Mouse (Mus musculus): ENCODE results near the gene Tmem123. TPM values are rescaled to one million over a fixed set of nuclear protein-coding genes. Genes with fewer than 3 reads are reported as not detected.

Tmem123 gene
- polyA plus RNA-seq, 1 experiment, result 128 TPM

GRCm38 (mm10) chr9:7772773-7773454 lies 9.1 kb downstream of the Tmem123 start:
- H3K27me3 ChIP-seq (ENCODE audit: control insufficient read depth, insufficient read depth, low read length), result no peaks in the 10 kb centered on the region
- TF ChIP-seq POLR2A (IDR thresholded peaks at IDR 0.05; ENCODE audit: control insufficient read depth, extremely low read depth, insufficient read depth, low read length, poor library complexity) (no peak), CTCF (IDR thresholded peaks at IDR 0.05; ENCODE audit: borderline replicate concordance, control insufficient read depth, extremely low read depth, insufficient read depth, low read length, poor library complexity) (no peak)
- no peak overlapping the region for H3K4me3 ChIP-seq (ENCODE audit: control insufficient read depth, insufficient read depth, low read length)
- peak overlapping the region; percentile 9; the same call in 1 of the 2 replicates for H3K27ac ChIP-seq (ENCODE audit: control insufficient read depth, insufficient read depth, low read length)
- peaks cover 30% of the 10 kb centered on the region for H3K4me1 ChIP-seq (replicated peaks; ENCODE audit: control insufficient read depth, insufficient read depth, low read length)
- peaks cover 16% of the 10 kb centered on the region for H3K36me3 ChIP-seq (ENCODE audit: control insufficient read depth, insufficient read depth, low read length)
- 93% methylated on average over 4 of the region's 4 CpGs for WGBS
- DNase-seq, result no peak

DNA sequence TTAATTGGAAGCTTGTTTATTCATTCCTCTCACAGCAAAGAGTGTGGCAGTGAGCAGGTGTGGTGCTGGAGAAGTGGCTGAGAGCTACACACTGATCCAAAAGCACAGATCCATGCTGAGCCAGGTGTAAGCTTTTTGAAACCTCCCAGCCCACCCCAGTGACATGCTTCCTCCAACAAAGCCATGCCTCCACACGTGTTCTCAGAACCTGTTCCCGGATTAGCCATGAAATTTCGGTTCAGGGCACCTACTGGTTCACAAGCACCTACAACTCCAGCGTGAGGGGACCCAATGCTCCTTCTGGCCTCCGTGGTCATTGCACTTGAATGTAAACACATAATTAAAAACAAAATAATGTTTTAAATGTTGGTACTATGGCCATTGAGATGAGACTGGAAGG lies 9.8 kb downstream of the Tmem123 start:
- H3K4me3 ChIP-seq (ENCODE audit: control insufficient read depth, insufficient read depth, low read length), result no peak overlapping the region
- WGBS, result 93% methylated on average over 5 of the region's 5 CpGs
- H3K27me3 ChIP-seq (ENCODE audit: control insufficient read depth, insufficient read depth, low read length), result no peaks in the 10 kb centered on the region
- peaks cover 33% of the 10 kb centered on the region for H3K4me1 ChIP-seq (replicated peaks; ENCODE audit: control insufficient read depth, insufficient read depth, low read length)
- peaks cover 13% of the 10 kb centered on the region for H3K36me3 ChIP-seq (ENCODE audit: control insufficient read depth, insufficient read depth, low read length)
- DNase-seq, result no peak
- no peak for TF ChIP-seq POLR2A (IDR thresholded peaks at IDR 0.05; ENCODE audit: control insufficient read depth, extremely low read depth, insufficient read depth, low read length, poor library complexity)
- no peak for TF ChIP-seq CTCF (IDR thresholded peaks at IDR 0.05; ENCODE audit: borderline replicate concordance, control insufficient read depth, extremely low read depth, insufficient read depth, low read length, poor library complexity)
- peak overlapping the region; percentile 73; the same call in 1 of the 2 replicates for H3K27ac ChIP-seq (ENCODE audit: control insufficient read depth, insufficient read depth, low read length)

- Histone ChIP-seq H3K27me3 (ENCODE audit: control insufficient read depth, insufficient read depth, low read length) (no peaks in the 10 kb centered on the region), H3K36me3 (ENCODE audit: control insufficient read depth, insufficient read depth, low read length) (peaks cover 8% of the 10 kb centered on the region; the same call in 1 of the 2 replicates), H3K4me3 (ENCODE audit: control insufficient read depth, insufficient read depth, low read length) (no peak overlapping the region), H3K4me1 (replicated peaks; ENCODE audit: control insufficient read depth, insufficient read depth, low read length) (peaks cover 38% of the 10 kb centered on the region), H3K27ac (ENCODE audit: control insufficient read depth, insufficient read depth, low read length) (peak overlapping the region; percentile 47)
- no peak for TF ChIP-seq CTCF (IDR thresholded peaks at IDR 0.05; ENCODE audit: borderline replicate concordance, control insufficient read depth, extremely low read depth, insufficient read depth, low read length, poor library complexity)
- no peak for TF ChIP-seq POLR2A (IDR thresholded peaks at IDR 0.05; ENCODE audit: control insufficient read depth, extremely low read depth, insufficient read depth, low read length, poor library complexity)
- no peak for DNase-seq
- 58% methylated on average over 10 of the region's 10 CpGs for WGBS
Measured at GRCm38 (mm10) chr9:7774538-7774937, 10.7 kb downstream of the Tmem123 start.

- Histone ChIP-seq H3K36me3 (ENCODE audit: control insufficient read depth, insufficient read depth, low read length) (peaks cover 3% of the 10 kb centered on the region; the same call in 1 of the 2 replicates), H3K4me1 (replicated peaks; ENCODE audit: control insufficient read depth, insufficient read depth, low read length) (peaks cover 42% of the 10 kb centered on the region), H3K4me3 (ENCODE audit: control insufficient read depth, insufficient read depth, low read length) (no peak overlapping the region), H3K27me3 (ENCODE audit: control insufficient read depth, insufficient read depth, low read length) (no peaks in the 10 kb centered on the region), H3K27ac (ENCODE audit: control insufficient read depth, insufficient read depth, low read length) (no peak overlapping the region)
- no peak for TF ChIP-seq POLR2A (IDR thresholded peaks at IDR 0.05; ENCODE audit: control insufficient read depth, extremely low read depth, insufficient read depth, low read length, poor library complexity)
- no peak for TF ChIP-seq CTCF (IDR thresholded peaks at IDR 0.05; ENCODE audit: borderline replicate concordance, control insufficient read depth, extremely low read depth, insufficient read depth, low read length, poor library complexity)
- WGBS, result 72% methylated on average over 2 of the region's 2 CpGs
- DNase-seq, result no peak
Measured at GRCm38 (mm10) chr9:7775011-7775410, 11.2 kb downstream of the Tmem123 start.

DNA sequence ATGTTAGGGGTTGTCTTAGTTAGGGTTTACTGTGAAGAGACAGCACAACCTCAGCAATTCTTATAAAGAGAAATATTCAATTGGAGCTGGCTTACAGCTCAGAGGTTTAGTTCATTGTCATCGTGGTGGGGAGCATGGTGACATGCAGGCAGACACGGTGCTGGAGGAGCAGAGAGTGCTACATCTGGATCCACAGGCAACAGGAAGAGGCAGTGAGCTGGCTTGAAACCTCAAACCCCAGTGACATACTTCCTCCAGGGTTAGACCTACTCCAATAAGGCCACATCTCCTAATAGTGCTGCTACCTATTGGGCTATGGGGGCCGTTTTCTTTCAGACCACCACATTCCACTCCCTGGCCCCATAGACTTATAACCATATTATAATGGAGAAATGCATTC lies 12.1 kb downstream of the Tmem123 start:
- Histone ChIP-seq H3K4me3 (ENCODE audit: control insufficient read depth, insufficient read depth, low read length) (no peak overlapping the region), H3K27me3 (ENCODE audit: control insufficient read depth, insufficient read depth, low read length) (no peaks in the 10 kb centered on the region), H3K4me1 (replicated peaks; ENCODE audit: control insufficient read depth, insufficient read depth, low read length) (peaks cover 44% of the 10 kb centered on the region), H3K27ac (ENCODE audit: control insufficient read depth, insufficient read depth, low read length) (peak overlapping the region; percentile 75), H3K36me3 (ENCODE audit: control insufficient read depth, insufficient read depth, low read length) (no peaks in the 10 kb centered on the region)
- no peak for TF ChIP-seq CTCF (IDR thresholded peaks at IDR 0.05; ENCODE audit: borderline replicate concordance, control insufficient read depth, extremely low read depth, insufficient read depth, low read length, poor library complexity)
- TF ChIP-seq POLR2A (IDR thresholded peaks at IDR 0.05; ENCODE audit: control insufficient read depth, extremely low read depth, insufficient read depth, low read length, poor library complexity), result no peak
- 6% methylated on average over 3 of the region's 3 CpGs for WGBS
- peak; percentile 44 for DNase-seq

DNA sequence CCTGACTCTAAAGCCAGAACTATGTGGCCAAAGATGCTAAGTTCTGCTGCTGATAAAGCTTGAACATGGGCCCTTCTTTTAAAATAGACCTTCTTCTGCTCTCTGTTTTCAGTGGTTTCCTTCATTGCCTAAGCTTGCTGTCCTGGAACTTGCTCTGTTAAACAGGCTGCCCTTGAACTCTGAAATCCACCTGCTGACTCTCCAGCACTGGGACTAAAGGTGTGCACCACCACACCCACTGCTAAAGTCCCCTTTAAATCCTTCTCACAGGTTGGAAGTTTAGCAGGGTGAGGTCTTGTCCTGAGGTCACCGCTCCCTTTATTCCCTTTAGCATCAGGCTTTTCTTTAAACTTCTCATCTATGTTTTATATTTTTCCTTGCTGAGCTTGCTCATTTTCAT lies 13.1 kb downstream of the Tmem123 start:
- H3K27ac ChIP-seq (ENCODE audit: control insufficient read depth, insufficient read depth, low read length), result no peak overlapping the region
- H3K27me3 ChIP-seq (ENCODE audit: control insufficient read depth, insufficient read depth, low read length), result no peaks in the 10 kb centered on the region
- H3K4me3 ChIP-seq (ENCODE audit: control insufficient read depth, insufficient read depth, low read length), result no peak overlapping the region
- H3K36me3 ChIP-seq (ENCODE audit: control insufficient read depth, insufficient read depth, low read length), result no peaks in the 10 kb centered on the region
- DNase-seq, result no peak
- WGBS, result 100% methylated on average over 1 of the region's 1 CpGs
- TF ChIP-seq POLR2A (IDR thresholded peaks at IDR 0.05; ENCODE audit: control insufficient read depth, extremely low read depth, insufficient read depth, low read length, poor library complexity) (no peak), CTCF (IDR thresholded peaks at IDR 0.05; ENCODE audit: borderline replicate concordance, control insufficient read depth, extremely low read depth, insufficient read depth, low read length, poor library complexity) (no peak)
- H3K4me1 ChIP-seq (replicated peaks; ENCODE audit: control insufficient read depth, insufficient read depth, low read length), result peaks cover 44% of the 10 kb centered on the region

All from thymus, adult 2 months (tissue).